Comparison of ENCODE assay signal across 10 mouse cellular contexts in the genomic region with DNA sequence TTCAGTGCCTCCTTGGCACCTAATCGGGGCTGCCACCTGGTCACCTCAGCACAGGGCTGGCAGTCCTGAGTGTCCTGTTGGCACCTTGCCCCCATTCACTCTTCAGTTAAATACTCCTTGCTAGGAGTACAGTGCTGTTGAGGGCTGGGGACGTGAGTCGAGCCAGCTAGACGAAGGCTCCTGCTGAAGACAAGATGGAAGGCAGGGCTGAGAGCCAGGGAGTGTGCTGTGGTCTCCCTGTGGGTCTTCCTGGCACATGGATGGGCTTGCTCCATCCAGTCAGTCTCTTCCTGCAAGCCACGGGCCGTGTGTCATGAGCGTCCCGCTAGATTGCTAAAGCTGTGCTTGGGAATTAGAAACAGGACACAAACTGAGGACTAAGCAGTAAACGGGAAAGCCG. TPM values are rescaled to one million over a fixed set of nuclear protein-coding genes. Genes with fewer than 3 reads are reported as not detected.
A peak's percentile ranks its signal among the peaks of the same experiment; 100 is the strongest.
DNase-seq lines count a peak whose midpoint lies in the region; ATAC-seq and TF ChIP-seq lines count a peak whose summit lies in the region.
"Had no signal": no experiment of that assay in that cellular context is flagged by ENCODE, and none has a peak within 500 bp of the region (broad histone marks: within the 10 kb centered on the region; RNA-seq: fewer than 3 reads in every experiment).

No protein-coding gene starts in this region.

- no peak for TF ChIP-seq POLR2A in brain, embryonic 14.5 days (IDR thresholded peaks at IDR 0.05; ENCODE audit: borderline replicate concordance, extremely low read depth, insufficient read depth, insufficient read length, poor library complexity, severe bottlenecking)
- TF ChIP-seq POLR2A in lung, adult 2 months (IDR thresholded peaks at IDR 0.05; ENCODE audit: borderline replicate concordance, extremely low read depth, low read depth, low read length), result peak; percentile 37; the same call in 1 of the 2 replicates

- H3K9ac ChIP-seq in hindbrain, embryonic 14.5 days, result no peak overlapping the region
- no peak overlapping the region for H3K9ac ChIP-seq in hindbrain, embryonic 12.5 days

- H3K4me2 ChIP-seq in hindbrain, embryonic 14.5 days (replicated peaks), result no peak overlapping the region
- no peak overlapping the region for H3K4me2 ChIP-seq in hindbrain, embryonic 12.5 days (replicated peaks)

- no peaks in the 10 kb centered on the region for H3K27me3 ChIP-seq in hindbrain, embryonic 14.5 days (ENCODE audit: control insufficient read depth, insufficient read depth, low read length)
- H3K27me3 ChIP-seq in hindbrain, embryonic 12.5 days, result no peaks in the 10 kb centered on the region

- WGBS in hindbrain, embryonic 14.5 days, result 74% methylated on average over 10 of the region's 10 CpGs
- 80% methylated on average over 10 of the region's 10 CpGs for WGBS in hindbrain, embryonic 12.5 days
- 31% methylated on average over 10 of the region's 10 CpGs for WGBS in lung, adult 2 months

- 0 out of 2 replicates have a peak, but pooled peaks cover 3% of the 10 kb centered on the region for H3K4me1 ChIP-seq in hindbrain, embryonic 14.5 days (replicated peaks; ENCODE audit: control insufficient read depth, insufficient read depth, low read length)
- peaks cover 9% of the 10 kb centered on the region for H3K4me1 ChIP-seq in hindbrain, embryonic 12.5 days
- H3K4me1 ChIP-seq in lung, adult 2 months (ENCODE audit: control insufficient read depth, insufficient read depth, low read length), result peaks cover 56% of the 10 kb centered on the region

- H3K4me3 ChIP-seq in hindbrain, embryonic 14.5 days (replicated peaks; ENCODE audit: low read length), result no peak overlapping the region
- no peak overlapping the region for H3K4me3 ChIP-seq in hindbrain, embryonic 12.5 days
- no peak overlapping the region for H3K4me3 ChIP-seq in lung, adult 2 months (replicated peaks; ENCODE audit: extremely low read depth, low read depth, low read length)

- ATAC-seq in hindbrain, embryonic 14.5 days (ENCODE audit: low FRiP score), result 0 out of 2 replicates have a peak, but pooled peaks have one; percentile 24
- no peak for ATAC-seq in hindbrain, embryonic 12.5 days (ENCODE audit: low FRiP score)

- H3K9me3 ChIP-seq in hindbrain, embryonic 14.5 days (ENCODE audit: control insufficient read depth, low read length), result no peaks in the 10 kb centered on the region
- no peaks in the 10 kb centered on the region for H3K9me3 ChIP-seq in hindbrain, embryonic 12.5 days (replicated peaks)

- H3K27ac ChIP-seq in hindbrain, embryonic 14.5 days, result no peak overlapping the region
- no peak overlapping the region for H3K27ac ChIP-seq in hindbrain, embryonic 12.5 days

- DNase-seq in hindbrain, embryonic 14.5 days (ENCODE audit: low spot score), result no peak
- DNase-seq in brain, embryonic 14.5 days (ENCODE audit: low read depth), result peak; percentile 30
- DNase-seq in cerebellum, postnatal 10 days, result peak; percentile 89 to 93
- DNase-seq in lung, adult 2 months, result no peak
- DNase-seq in ovary, adult 18-20 months (ENCODE audit: low spot score), result no peak
- DNase-seq in adrenal gland, postnatal 10 days, result no peak
- DNase-seq in left cerebral cortex, adult 9 months (ENCODE audit: low spot score in 2 of 2), result no peak

- TF ChIP-seq CTCF in brain, embryonic 14.5 days (IDR thresholded peaks at IDR 0.05; ENCODE audit: borderline replicate concordance, extremely low read depth, insufficient read depth, insufficient read length), result no peak
- no peak for TF ChIP-seq CTCF in lung, adult 2 months (IDR thresholded peaks at IDR 0.05; ENCODE audit: insufficient read depth, low read length)

- no peaks in the 10 kb centered on the region for H3K36me3 ChIP-seq in hindbrain, embryonic 14.5 days (replicated peaks; ENCODE audit: control insufficient read depth, insufficient read depth)
- H3K36me3 ChIP-seq in hindbrain, embryonic 12.5 days, result no peaks in the 10 kb centered on the region

RNA-seq across cellular contexts. Expression of gene Gm10309, which starts 30.1 kb away (rescaled TPM):
- polyA plus RNA-seq in hindbrain, embryonic 14.5 days (2014; fragmentation: Nextera tagmentation; extraction: Ambion mirVana), result 0.20 and 0.62 TPM in 2 replicates
- 0.30 and 0.50 TPM in 2 replicates for polyA plus RNA-seq in hindbrain, embryonic 12.5 days (2016; fragmentation: Nextera tagmentation; extraction: Ambion mirVana)
- polyA plus RNA-seq in brain, embryonic 14.5 days (2012; rRNA removed), result not detected in 2 replicates
- 0.30 and 0.37 TPM in 2 replicates for polyA plus RNA-seq in lung, adult 2 months (2012; rRNA removed)
- total RNA-seq in adrenal gland, postnatal 10 days (2021), result under 1 TPM in 1 of 2 experiments, not detected in 1; 0.15 TPM
- total RNA-seq: megakaryocyte progenitor cell, adult 5-6 weeks had no signal
- polyA plus RNA-seq: cortical plate, adult 2 months had no signal

Comparison
In these comparisons a context has a peak if more than half of its experiments do, and no peak if none do; other contexts are left out.
1. DNase-seq: peak in brain, embryonic 14.5 days (single experiment) and cerebellum, postnatal 10 days (2 of 2); none in hindbrain, embryonic 14.5 days (single experiment), lung, adult 2 months (single experiment), ovary, adult 18-20 months (single experiment), adrenal gland, postnatal 10 days (single experiment) and left cerebral cortex, adult 9 months (0 of 2).